Comparison of ENCODE assay signal across 11 mouse cellular contexts in the genomic region with DNA sequence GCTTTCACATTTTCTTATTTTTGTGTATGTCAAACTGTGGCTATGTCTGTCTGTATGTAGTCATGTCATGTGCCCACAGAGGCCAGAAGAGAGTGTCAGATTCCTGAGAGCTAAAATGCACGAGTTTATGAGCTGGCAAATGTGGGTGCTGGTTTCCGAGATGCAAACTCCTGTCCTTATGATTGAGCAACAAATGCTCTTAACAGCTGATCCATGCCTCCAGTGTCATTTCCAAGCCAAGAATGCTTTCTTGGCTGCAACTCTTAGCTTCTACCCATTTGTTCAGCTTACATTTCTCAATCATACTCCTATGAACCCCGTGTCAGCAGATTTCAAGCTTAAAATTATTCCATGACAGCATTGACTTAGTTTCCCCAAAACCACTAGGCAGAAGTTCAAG.
"Had no signal": no experiment of that assay in that cellular context is flagged by ENCODE, and none has a peak within 500 bp of the region (broad histone marks: within the 10 kb centered on the region; RNA-seq: fewer than 3 reads in every experiment).

No protein-coding gene starts in this region.

- H3K27me3 ChIP-seq: kidney, embryonic 15.5 days; limb, embryonic 13.5 days; liver, embryonic 15.5 days; midbrain, embryonic 12.5 days; stomach, embryonic 15.5 days had no signal

- ATAC-seq: midbrain, embryonic 16.5 days had no signal

- H3K9me3 ChIP-seq: kidney, embryonic 15.5 days; limb, embryonic 13.5 days; liver, embryonic 15.5 days; midbrain, embryonic 12.5 days; stomach, embryonic 15.5 days had no signal

- H3K9ac ChIP-seq: kidney, embryonic 15.5 days; limb, embryonic 13.5 days; liver, embryonic 15.5 days; lung, embryonic 14.5 days; midbrain, embryonic 12.5 days; stomach, embryonic 15.5 days had no signal

- H3K4me2 ChIP-seq: kidney, embryonic 15.5 days; limb, embryonic 13.5 days; liver, embryonic 15.5 days; lung, embryonic 14.5 days; midbrain, embryonic 12.5 days; stomach, embryonic 15.5 days had no signal

- H3K4me3 ChIP-seq: kidney, embryonic 15.5 days; limb, embryonic 13.5 days; liver, embryonic 15.5 days; midbrain, embryonic 12.5 days; stomach, embryonic 15.5 days had no signal

- DNase-seq: kidney, postnatal 14 days; left cerebral cortex, postnatal 4 days; lung, embryonic 14.5 days; right cerebral cortex, postnatal 14 days; thymus, postnatal 36 days had no signal

- H3K4me1 ChIP-seq: kidney, embryonic 15.5 days; limb, embryonic 13.5 days; liver, embryonic 15.5 days; midbrain, embryonic 12.5 days; stomach, embryonic 15.5 days had no signal

- H3K27ac ChIP-seq: kidney, embryonic 15.5 days; limb, embryonic 13.5 days; liver, embryonic 15.5 days; midbrain, embryonic 12.5 days; stomach, embryonic 15.5 days had no signal

- H3K36me3 ChIP-seq: kidney, embryonic 15.5 days; limb, embryonic 13.5 days; liver, embryonic 15.5 days; midbrain, embryonic 12.5 days; stomach, embryonic 15.5 days had no signal
